Mouse (Mus musculus): ENCODE measurements around the gene Rassf1.

Gene Rassf1

GRCm38 (mm10) chr9:107541474-107542351 is 9.6 kb upstream of the Rassf1 start, which contains the start of the genes Cyb561d2 and Nprl2:
Cyb561d2 (minus strand) TSS chr9:107542193.
Nprl2 (plus strand) TSS chr9:107542226.
- peak; percentile 90 for DNase-seq

- DNase-seq: no peak
Measured at GRCm38 (mm10) chr9:107542352-107542686, 9.0 kb upstream of the Rassf1 start.

GRCm38 (mm10) chr9:107542721-107543120 is 8.6 kb upstream of the Rassf1 start:
- no peak for DNase-seq

- no peak for DNase-seq
Measured at GRCm38 (mm10) chr9:107543299-107543698, 8.1 kb upstream of the Rassf1 start.

- no peak for DNase-seq
Measured at GRCm38 (mm10) chr9:107544196-107544700, 7.1 kb upstream of the Rassf1 start.

GRCm38 (mm10) chr9:107544729-107545128 is 6.6 kb upstream of the Rassf1 start:
- DNase-seq: no peak

- DNase-seq: no peak
Measured at GRCm38 (mm10) chr9:107545199-107545598, 6.2 kb upstream of the Rassf1 start.

- DNase-seq: peak; percentile 82
Measured at GRCm38 (mm10) chr9:107545602-107546001, 5.8 kb upstream of the Rassf1 start.

- peak; percentile 87 for DNase-seq
Measured at GRCm38 (mm10) chr9:107547026-107547425, 4.3 kb upstream of the Rassf1 start, which contains the start of gene Zmynd10. Zmynd10 (plus strand) TSS chr9:107547298.

GRCm38 (mm10) chr9:107547957-107548356 is 3.4 kb upstream of the Rassf1 start:
- no peak for DNase-seq

- DNase-seq: no peak
Measured at GRCm38 (mm10) chr9:107548820-107549219, 2.5 kb upstream of the Rassf1 start.

- DNase-seq: no peak
Measured at GRCm38 (mm10) chr9:107549297-107550074, 1.9 kb upstream of the Rassf1 start.

GRCm38 (mm10) chr9:107550491-107551116 is 751 bp upstream of the Rassf1 start:
- no peak for DNase-seq

GRCm38 (mm10) chr9:107551890-107552355 is 568 bp downstream of the Rassf1 start:
- DNase-seq: no peak

GRCm38 (mm10) chr9:107552690-107553393 is 1.5 kb downstream of the Rassf1 start:
- no peak for DNase-seq

- DNase-seq: no peak
Measured at GRCm38 (mm10) chr9:107553541-107554318, 2.4 kb downstream of the Rassf1 start.

GRCm38 (mm10) chr9:107554319-107554825 is 3.0 kb downstream of the Rassf1 start:
- peak; percentile 92 for DNase-seq

GRCm38 (mm10) chr9:107555031-107555457 is 3.7 kb downstream of the Rassf1 start:
- DNase-seq: no peak

- no peak for DNase-seq
Measured at GRCm38 (mm10) chr9:107555701-107556100, 4.3 kb downstream of the Rassf1 start.

- DNase-seq: no peak
Measured at GRCm38 (mm10) chr9:107556346-107556745, 5.0 kb downstream of the Rassf1 start.

GRCm38 (mm10) chr9:107563029-107563581 is 11.8 kb downstream of the Rassf1 start, which contains the start of gene Tusc2:
Tusc2 (plus strand) TSS chr9:107563255.
- peak; percentile 87 for DNase-seq
